Mouse (Mus musculus): ENCODE measurements around the gene BC005624.
A peak's percentile ranks its signal among the peaks of the same experiment; 100 is the strongest.
"Not testable (repeated sequence)": the region's sequence is repeated elsewhere in the genome, so short reads cannot be mapped to it uniquely, and the experiment has no call there.

Gene BC005624

DNA sequence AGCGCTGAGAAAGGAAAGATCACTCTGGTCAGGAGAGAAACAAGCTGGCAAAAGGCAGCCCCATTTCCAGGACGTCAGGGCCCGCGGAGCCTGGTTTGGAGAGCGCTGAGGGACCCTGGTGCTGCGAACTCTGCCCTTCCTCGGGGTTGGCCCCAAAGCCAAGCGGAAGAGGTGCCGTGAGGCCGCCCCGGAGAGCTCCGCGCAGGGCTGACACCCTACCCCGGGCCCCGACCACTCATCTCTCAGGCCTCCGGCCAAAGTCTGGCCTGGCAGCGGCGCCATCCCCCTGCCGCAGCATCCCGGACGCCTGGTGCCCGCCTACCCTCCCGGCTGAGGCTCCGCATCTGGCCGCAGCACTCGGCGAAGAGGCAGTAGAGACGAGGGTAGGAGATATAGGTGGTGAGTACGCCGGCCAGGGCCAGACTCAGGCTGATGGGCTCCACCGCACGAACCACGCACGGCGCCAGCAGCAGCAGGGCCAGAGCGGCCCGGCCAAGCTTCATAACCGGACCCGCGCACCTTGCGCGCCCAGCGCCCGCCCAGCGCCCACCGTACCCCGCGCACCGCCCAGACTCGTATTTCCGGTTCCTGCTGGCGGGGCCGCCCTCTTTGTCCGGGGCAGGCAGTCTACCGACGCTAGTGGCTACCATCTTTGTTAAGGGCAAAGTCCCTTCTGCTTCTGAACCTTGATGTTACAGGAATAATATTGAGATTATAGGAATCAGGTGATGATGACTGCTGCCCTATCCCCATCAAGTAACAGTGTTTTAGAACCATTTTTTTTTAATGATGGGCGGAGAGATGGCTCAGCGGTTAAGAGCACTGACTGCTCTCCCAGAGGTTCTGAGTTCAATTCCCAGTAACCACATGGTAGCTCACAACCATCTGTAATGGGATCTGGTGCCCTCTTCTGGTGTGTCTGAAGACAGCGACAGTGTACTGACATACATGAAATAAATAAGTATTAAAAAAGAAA is 14.4 kb downstream of the BC005624 start, which contains the start of gene Tor1a:
Gene Tor1a (minus strand): TSS at position 582 of the 976 bp plus-strand sequence.
- peak; percentile 88 for DNase-seq (ENCODE audit: low read depth)

DNA sequence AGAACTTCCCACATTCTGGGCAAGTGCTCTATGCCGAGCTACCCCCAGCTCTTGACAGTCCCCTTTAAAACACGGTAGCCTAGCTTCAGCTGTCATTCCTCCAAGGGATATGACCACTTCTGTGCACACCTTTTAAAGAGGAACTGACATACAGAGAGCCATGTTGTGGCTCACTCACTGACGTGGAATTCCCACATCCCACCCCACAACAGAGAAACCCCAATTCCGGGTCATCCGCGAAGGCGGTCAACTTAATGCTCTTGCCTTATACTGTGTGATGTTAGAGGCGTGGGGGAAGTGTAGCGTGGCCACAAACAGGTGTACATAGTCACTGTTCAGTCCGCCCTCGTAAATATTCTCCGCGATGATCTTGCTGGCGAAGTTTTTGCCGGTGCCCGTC is 15.2 kb downstream of the BC005624 start:
- peak; percentile 43 for DNase-seq (ENCODE audit: low read depth)

DNA sequence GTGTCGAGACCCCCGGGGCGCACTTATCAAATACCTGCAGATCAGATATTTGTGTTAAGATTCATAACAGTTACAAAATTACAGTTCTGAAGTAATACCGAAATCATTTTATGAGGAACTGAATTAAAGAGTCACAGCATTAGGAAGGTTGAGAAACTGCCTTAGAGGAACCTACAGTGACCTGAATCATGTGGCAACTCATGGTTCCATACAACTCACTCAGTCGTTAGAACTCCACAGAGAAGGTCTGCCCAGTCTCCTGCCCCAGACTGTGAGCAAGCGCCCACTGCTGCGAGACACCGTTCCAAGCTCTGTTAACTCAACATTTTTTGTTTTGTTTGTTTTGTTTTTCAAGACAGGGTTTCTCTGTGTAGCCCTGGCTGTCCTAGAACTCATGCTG is 16.4 kb downstream of the BC005624 start:
- DNase-seq (ENCODE audit: low read depth): no peak

DNA sequence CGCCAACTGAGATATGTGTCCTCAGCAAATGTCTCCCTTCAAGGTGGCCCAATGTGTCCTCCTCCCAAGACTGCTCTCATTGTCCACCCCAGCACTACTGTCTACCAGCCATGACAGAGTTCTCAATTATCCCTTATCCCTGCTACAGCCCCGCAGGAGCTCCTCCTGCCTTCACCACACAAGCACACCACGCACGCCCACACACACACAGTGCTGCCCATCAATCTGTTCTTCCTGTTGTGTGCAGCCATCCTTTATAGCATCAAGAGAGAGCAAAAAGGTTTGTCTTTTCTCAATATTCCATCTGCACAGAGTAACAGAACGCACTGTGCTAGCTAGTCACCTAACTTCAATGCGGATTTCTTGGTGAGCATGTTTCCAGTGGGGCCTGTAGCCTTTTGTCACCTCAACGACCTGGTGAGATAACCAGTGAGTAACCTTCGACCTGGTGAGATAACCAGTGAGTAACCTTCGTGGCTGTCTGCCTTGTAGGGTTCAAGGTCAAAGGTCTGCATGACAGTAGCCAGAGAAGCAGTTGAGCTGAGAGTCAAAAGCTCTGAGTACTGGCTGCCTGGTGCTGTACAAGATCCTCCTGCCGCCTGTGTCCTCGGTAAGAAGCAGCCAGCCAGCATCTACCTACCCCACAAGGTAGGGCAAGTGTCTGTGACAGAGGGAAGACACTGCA is 19.3 kb downstream of the BC005624 start:
- DNase-seq (ENCODE audit: low read depth): no peak

DNA sequence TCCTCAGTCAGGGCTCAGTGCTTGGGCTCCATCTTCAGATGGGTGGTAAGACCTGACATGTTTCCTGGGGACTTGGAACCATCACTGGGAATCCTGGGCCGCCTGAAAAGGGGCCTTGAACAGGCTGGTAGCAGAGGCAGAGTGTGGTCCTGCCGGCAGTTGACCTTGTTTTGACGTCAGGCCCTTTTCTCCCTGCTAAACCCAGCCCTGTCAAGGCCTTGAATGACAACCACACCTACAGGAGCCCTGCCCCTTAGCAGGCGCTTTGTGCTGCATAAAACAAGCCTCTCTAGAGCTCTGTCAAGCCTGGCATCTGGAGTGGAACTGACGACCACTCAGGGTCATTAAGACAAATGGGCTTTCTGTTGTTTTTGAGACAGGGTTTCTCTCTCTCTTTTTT is 22.1 kb downstream of the BC005624 start:
- no peak for DNase-seq (ENCODE audit: low read depth)

DNA sequence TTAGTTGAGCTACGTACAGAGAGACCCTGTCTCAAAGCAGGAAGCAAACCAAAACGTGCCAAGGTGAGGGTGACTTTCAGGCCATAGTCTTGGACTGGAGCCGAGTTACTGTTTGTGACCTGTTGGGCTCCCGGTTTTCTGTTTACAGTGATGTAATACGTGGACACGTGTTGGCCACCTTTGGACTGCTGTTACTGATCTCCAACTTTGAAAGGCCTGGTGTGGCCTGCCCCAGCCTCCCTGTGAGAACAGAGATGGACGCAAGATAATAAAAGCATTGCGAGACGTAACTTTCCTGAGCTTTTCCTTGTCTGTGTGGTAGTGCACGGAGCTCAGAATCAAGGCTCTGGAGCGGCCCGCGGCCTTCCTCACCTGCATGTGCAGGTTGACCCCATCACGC is 23.3 kb downstream of the BC005624 start:
- DNase-seq (ENCODE audit: low read depth): no peak

DNA sequence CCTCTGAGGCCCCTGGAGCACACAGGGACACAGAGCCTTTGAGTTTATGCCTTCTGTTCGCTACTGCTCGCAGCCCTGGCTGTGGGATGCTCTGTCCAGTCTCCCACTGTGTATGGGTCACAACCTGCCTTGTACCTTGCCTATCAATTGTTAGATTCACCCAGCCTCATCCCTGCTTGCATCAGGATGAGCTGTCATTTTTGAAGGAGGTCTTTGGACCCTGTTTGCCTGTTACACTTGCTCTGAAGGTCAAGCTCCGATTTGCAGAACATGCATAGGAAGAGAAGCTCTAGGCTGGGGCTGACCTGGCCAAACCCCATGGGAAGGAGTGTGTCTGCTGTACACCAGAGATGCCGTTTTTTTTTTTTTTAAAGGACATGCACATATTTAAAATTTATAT is 24.5 kb downstream of the BC005624 start:
- DNase-seq (ENCODE audit: low read depth): no peak

DNA sequence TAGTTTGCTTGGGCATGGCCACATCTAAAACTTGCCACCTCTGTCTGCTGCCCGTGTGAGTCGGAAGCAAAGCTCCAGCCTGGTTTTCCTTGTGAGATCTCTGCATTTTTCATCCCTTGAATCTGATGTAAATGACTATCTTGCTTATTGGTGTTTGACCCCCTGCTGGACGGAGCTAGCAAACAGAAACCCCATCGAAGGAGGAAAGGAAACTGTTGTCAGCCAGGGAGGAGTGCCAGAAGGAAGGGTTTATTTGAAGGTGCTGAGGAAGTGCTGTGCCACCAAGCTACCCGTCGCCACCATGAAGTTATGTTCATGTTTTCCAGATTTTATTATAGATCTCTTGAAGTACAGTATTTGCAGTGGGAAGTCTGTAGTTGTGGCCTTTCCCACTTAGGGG is 27.2 kb downstream of the BC005624 start:
- DNase-seq (ENCODE audit: low read depth): no peak

DNA sequence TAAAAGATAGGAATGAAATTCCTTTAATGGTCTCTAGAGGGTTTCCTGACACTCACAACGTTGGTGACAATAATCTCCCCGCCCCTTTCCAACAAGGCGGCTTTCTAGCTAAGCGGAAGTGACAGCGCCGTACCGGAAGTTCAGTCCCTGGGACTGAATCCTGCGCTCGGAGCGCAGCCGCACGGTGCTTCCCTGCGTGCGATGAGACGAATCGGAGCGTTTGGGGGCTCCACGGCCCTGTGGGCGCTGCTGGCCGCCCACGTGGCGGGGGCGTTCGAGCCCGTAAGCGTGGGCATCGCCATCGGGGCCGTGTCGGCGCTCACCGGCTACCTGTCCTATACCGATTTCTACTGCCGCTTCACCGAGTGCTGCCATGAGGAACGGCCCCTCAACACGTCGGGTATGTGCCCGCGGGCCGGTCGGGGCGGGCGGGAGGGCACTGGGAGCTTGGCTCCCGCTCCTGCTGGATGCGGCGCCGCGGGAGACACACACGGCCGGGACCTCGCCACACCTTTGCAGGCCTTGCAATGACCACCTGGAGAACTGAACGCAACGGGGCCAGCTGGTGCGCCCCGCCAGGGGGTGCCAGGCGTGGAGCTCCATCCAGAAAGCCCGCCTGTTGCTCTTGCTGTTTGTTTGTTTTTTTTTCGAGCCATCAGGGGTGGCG is 29.0 kb downstream of the BC005624 start, which contains the start of gene Tor1b:
Gene Tor1b (plus strand): TSS at position 136 of the 667 bp plus-strand sequence.
- peak; percentile 92 for DNase-seq (ENCODE audit: low read depth)

DNA sequence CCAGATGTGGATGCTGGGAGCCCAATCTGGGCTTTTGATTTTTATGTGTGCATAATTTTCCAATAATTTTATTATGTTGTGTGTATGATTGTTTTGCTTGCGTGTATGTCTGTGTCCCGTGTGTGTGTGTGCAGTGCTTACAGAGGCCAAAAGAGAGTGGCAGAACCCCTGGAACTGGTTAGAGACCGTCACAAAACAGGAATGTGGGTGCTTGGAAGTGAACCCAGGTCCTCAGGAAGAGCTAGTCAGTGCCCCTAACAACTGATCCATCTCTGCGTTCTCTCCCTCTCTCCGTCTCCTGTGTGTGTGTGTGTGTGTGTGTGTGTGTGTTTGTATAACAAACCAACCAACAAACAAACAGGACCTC is 29.6 kb downstream of the BC005624 start:
- no peak for DNase-seq (ENCODE audit: low read depth)

DNA sequence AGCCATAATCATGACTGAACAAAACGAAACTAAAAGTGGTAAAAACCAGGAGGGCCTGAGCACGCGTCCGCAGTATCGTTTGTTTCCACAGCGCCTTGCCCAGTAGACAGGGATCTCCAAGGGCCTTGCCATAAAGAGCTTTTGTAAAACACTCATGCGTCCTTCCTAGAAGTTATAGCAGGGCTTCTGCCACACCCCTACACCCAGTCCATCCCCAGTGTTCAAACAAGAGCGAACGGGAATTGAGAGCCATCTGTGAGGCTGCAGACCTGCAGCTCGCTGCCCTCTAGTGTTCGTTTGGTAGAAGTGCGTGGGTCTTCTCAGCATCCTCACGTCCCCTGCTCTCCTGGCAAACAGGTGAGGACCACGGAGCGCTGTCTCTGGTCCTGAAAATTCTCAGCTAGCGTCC is 39.4 kb downstream of the BC005624 start:
- DNase-seq (ENCODE audit: low read depth): peak; percentile 90

DNA sequence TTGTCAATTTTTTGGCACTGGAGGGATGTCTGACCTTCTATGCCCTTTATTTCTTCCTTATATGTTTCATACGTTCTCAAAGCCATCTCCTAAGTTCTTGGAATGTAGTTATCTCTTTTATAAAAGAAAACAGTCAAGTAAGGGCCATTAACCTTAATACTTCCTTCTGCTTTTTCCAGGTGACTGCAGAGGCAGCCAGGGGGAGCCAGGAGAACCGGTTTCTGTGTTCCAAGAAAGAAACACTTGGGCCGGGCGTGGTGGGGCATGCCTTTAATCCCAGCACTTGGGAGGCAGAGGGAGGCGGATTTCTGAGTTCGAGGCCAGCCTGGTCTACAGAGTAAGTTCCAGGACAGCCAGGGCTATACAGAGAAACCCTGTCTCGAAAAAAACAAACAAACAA is 39.9 kb downstream of the BC005624 start:
- not testable (repeated sequence) for DNase-seq (ENCODE audit: low read depth)

DNA sequence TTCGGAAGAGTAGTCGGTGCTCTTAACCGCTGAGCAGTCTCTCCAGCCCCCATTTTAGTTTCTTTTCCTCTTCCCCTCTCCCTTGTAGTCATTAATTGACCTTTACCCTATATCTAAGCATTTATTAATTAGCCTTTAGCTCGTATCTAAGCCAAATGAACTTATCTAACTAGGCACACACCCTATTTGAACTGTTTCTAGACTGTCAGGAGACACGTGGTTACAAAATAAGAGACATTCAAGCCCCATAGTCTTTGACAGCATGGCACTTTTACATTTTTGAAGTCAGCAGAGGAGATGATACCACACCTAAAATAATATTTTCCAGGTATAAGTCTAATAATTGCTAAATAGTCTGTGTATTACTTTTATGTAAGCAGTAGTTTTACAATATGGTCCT is 40.4 kb downstream of the BC005624 start:
- no peak for DNase-seq (ENCODE audit: low read depth)

DNA sequence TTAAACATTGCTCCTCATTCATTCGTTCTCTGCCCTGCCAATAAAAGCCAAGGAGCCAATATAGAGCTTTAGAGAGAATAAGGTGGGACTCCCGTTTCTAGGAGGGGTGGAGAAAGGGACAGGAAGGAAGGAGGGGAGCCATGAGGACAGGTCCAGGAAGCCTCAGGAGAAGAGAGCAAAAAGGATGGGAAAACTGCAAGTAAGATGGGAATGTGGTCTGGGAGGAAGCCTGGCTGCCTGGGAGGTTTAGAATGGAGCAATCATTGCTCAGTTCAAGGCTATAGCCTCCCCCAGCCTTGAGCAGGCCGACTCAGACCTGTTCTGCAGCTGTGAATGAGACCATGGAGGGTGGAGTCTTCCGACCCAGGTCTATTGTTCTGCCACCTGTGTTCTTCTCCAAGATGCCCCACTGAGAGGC is 43.4 kb downstream of the BC005624 start:
- no peak for DNase-seq (ENCODE audit: low read depth)

DNA sequence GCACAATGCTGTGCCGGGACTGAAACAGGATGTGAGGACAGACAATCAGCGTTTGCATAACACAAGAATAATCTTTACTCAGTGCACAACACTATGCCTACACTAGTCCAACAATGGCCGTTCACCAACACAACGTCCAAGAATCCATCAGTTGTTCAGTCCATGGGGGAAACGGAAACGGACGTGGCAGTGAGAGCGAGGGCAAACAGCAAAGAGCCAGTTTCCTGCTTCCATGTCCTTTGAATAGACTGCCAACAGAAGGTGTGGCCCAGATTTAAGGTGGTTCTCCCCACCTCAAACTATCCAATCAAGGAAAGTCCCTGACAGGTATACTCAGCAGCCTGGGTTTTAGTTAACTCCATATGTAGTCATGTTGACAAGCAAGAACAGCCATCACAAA is 44.3 kb downstream of the BC005624 start:
- DNase-seq (ENCODE audit: low read depth): no peak

DNA sequence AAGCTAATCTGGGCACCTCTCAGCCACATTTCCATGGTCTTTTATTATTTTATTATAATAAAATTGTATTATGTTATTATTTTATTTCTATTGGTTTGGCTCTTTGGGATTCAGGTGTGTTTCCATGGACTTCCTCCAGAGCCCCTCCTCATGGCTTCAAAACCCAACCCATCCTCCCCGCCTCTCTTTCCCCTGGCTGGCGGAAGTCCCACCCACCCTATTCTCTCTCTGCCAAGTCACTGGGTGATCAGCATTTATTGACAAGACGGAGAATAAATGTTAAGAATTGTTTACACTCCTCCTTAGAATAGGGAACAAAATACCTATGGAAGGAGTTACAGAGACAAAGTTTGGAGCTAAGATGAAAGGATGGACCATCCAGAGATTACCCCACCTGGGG is 45.2 kb downstream of the BC005624 start:
- no peak for DNase-seq (ENCODE audit: low read depth)

DNA sequence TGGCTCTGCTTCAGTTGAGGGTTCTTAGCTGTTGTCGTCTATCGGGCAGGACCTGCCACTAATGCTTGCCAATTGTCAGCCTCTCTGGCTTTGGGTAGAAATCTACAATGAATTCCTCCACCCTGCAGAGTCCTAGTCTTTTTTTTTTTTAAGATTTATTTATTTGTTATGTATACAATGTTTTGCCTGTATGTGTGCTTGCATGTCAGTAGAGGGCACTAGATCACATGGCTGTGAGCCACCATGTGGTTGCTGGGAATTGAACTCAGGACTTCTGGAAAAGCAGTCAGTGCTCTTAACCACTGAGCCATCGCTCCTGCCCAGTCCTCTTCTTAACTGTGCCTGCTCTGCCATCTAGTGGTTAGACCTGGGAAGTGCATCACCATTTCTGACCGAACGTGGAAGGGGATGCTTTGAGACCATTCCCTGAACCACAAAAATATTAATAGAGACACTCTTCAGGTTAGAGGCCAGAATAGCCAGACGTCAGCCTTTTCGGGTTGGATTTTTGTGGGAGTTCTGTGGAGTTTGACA is 48.0 kb downstream of the BC005624 start:
- peak; percentile 84 for DNase-seq (ENCODE audit: low read depth)

DNA sequence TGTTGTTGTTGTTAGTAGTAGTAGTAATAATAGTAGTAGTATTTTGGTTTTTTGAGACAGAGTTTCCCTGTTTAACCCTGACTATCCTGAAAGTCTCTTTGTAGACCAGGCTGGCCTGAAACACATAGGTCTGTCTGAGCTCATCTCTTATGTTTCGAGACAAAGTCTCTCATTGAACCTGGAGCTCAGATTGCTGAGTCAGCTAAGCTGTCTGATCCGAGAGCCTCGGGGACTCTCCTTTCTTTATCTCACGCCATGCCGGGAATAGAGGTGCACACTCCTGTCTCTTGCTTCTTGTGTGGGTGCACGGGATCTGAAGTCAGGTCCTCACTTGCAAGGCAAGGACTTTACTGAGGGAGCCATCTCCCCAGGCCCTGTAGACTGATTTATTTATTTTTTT is 49.0 kb downstream of the BC005624 start:
- no peak for DNase-seq (ENCODE audit: low read depth)

DNA sequence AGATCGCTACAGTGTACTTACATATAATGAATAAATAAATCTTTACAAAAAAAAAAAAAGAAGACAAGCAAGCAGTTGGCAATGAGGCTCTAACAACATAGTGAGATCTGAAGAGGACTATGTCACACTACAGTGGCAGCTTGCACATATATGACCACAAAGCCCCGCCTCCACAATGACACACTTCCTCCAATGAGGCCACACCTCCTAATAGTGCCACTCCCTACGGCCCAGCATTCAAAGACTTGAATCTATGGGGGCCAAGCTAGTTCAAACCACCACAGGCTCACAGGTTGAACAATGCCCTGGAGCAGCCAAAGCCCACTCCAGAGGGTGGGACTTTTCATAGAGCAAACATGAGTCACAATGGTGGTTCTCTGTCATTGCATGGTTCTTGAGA is 50.1 kb downstream of the BC005624 start:
- no peak for DNase-seq (ENCODE audit: low read depth)

DNA sequence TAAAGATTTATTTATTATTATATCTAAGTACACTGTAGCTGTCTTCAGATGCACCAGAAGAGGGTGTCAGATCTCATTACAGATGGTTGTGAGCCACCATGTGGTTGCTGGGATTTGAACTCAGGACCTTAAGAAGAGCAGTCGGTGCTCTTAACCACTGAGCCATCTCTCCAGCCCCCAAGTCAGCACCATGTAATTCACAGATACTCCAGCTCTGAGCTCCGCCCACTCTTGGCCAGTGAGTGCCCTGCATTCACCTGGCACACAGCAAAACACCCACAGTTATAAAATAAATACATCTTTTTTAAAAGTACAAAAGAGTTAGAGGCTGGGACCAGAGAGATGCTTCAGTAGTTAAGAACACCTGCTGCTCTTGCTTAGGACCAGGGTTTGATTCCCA is 51.2 kb downstream of the BC005624 start:
- not testable (repeated sequence) for DNase-seq (ENCODE audit: low read depth)

DNA sequence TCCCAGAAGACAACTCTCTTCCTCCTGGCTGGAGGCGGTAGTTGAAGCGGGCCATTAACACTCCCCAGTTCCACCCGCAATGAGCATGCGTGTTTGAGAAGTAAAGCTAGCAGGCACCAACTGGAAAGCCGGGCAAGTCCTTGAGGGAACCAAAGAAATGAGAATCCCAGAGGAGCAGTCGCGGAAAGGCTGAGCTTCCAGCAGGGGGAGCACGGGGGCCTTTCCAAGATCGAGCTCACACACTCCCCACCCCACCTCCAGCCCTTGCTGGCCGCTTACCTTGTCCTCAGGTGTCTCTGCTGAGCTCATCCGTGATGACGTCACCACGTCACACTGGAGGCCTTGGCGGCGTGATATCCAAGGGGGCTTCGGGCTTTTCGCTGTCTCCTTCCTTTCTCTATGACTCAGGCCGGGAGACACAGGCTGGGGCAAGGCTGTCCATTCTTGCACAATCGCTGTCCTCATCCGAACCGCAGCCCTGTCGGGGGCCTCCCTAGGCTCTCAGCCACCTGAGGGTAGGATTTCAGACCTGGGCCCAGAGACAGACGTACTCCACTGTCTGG is 52.4 kb downstream of the BC005624 start, which contains the start of gene Ptges:
Gene Ptges (minus strand): TSS at position 381 of the 563 bp plus-strand sequence.
- peak; percentile 37 for DNase-seq (ENCODE audit: low read depth)

Data from naive thymus-derived CD4-positive, alpha-beta T cell, adult 2 months (primary cell).